Mouse (Mus musculus) small intestine, adult 2 months (tissue): Measurements from ENCODE around the gene Lrrn4cl. TPM values are rescaled to one million over a fixed set of nuclear protein-coding genes. Genes with fewer than 3 reads are reported as not detected.
A peak's percentile ranks its signal among the peaks of the same experiment; 100 is the strongest.

Experiments used
- H3K27ac ChIP-seq: fragments of 200-500 bp; 2 replicates; pipeline ENCODE4 v1.5.1; 2012; ENCODE audit warnings: low read depth, low read length, control low read depth, inconsistent platforms; ENCODE audit not compliant: insufficient read depth
- H3K27me3 ChIP-seq: fragments of 200-500 bp; 2 replicates; pipeline ENCODE4 v1.6.1; 2012; ENCODE audit warnings: mild to moderate bottlenecking, moderate library complexity, low read length, inconsistent platforms; ENCODE audit not compliant: control insufficient read depth, insufficient read depth
- H3K36me3 ChIP-seq: fragments of 200-500 bp; 2 replicates; pipeline ENCODE4 v1.6.1; 2012; ENCODE audit warnings: mild to moderate bottlenecking, low read length, control low read depth, inconsistent platforms; ENCODE audit not compliant: control insufficient read depth, insufficient read depth
- H3K4me1 ChIP-seq: fragments of 200-500 bp; 2 replicates; pipeline ENCODE4 v1.6.1; 2012; ENCODE audit warnings: low read length, inconsistent platforms, mixed read lengths; ENCODE audit not compliant: control insufficient read depth, insufficient read depth, insufficient read length
- H3K4me3 ChIP-seq: fragments of 200-500 bp; 2 replicates; pipeline ENCODE4 v1.5.1; 2012; ENCODE audit warnings: low read depth, mild to moderate bottlenecking, control low read depth, inconsistent platforms, low read length, moderate library complexity
- CTCF ChIP-seq: fragments of 200-500 bp; IDR thresholded peaks from 2 replicates; pipeline ENCODE4 v1.5.1; 2012; ENCODE audit warnings: low read depth, mild to moderate bottlenecking, control low read depth, inconsistent platforms, low read length, moderate library complexity, mixed read lengths; ENCODE audit not compliant: insufficient replicate concordance, insufficient read length; ENCODE audit errors: extremely low read depth
- POLR2A ChIP-seq: fragments of 200-500 bp; IDR thresholded peaks from 2 replicates; pipeline ENCODE4 v1.6.1; 2012; ENCODE audit warnings: low read depth, mild to moderate bottlenecking, control low read depth, inconsistent platforms, low read length, moderate library complexity
- WGBS: fragments of 180-500 bp; shearing (Covaris S2); methylation state at CpG from one replicate; pipeline ENCODE4 v1.1.7; 2018; 5-methylcytosine and 5-hydroxymethylcytosine counted together
- polyA plus RNA-seq: library from polyadenylated mRNA; depleted of rRNA; stranded (reverse); fragments of >200 nt; gene quantifications from 2 replicates; pipeline ENCODE4 v1.2.3, GENCODE M21; 2012

Lrrn4cl gene
- polyA plus RNA-seq, 1 experiment: 0.11 TPM

GRCm38 (mm10) chr19:8870838-8871237, 20.3 kb downstream of the Lrrn4cl start:
- Histone ChIP-seq H3K4me1 (peaks cover 11% of the 10 kb centered on the region; the same call in 1 of the 2 replicates), H3K36me3 (peaks cover 21% of the 10 kb centered on the region), H3K27ac (peak overlapping the region; percentile 52), H3K27me3 (no peaks in the 10 kb centered on the region), H3K4me3 (peak overlapping the region; percentile 87)
- TF ChIP-seq CTCF: no peak
- TF ChIP-seq POLR2A: no peak
- WGBS: 11% methylated on average over 9 of the region's 9 CpGs

GRCm38 (mm10) chr19:8871267-8872186, 21.0 kb downstream of the Lrrn4cl start, which contains the start of gene Ubxn1:
Ubxn1 (plus strand) TSS chr19:8871496.
- Histone ChIP-seq H3K4me1 (peaks cover 11% of the 10 kb centered on the region; the same call in 1 of the 2 replicates), H3K27ac (peak within 1 kb of the TSS; percentile 68), H3K4me3 (peak within 1 kb of the TSS; percentile 87), H3K27me3 (no peaks in the 10 kb centered on the region), H3K36me3 (peaks cover 26% of the 10 kb centered on the region)
- TF ChIP-seq CTCF: no peak
- peak; percentile 81 for TF ChIP-seq POLR2A
- WGBS: under 1% methylated on average over 57 of the region's 59 CpGs

- TF ChIP-seq CTCF (no peak), POLR2A (no peak)
- WGBS: 38% methylated on average over 10 of the region's 10 CpGs
- H3K4me1 ChIP-seq: peaks cover 11% of the 10 kb centered on the region; the same call in 1 of the 2 replicates
- H3K27ac ChIP-seq: peak overlapping the region; percentile 68; the same call in 1 of the 2 replicates
- H3K36me3 ChIP-seq: peaks cover 26% of the 10 kb centered on the region
- H3K27me3 ChIP-seq: no peaks in the 10 kb centered on the region
- peak overlapping the region; percentile 87 for H3K4me3 ChIP-seq
Measured at GRCm38 (mm10) chr19:8872266-8872840, 21.8 kb downstream of the Lrrn4cl start.

- Histone ChIP-seq H3K27me3 (no peaks in the 10 kb centered on the region), H3K4me1 (peaks cover 8% of the 10 kb centered on the region; the same call in 1 of the 2 replicates), H3K27ac (no peak overlapping the region), H3K4me3 (no peak overlapping the region), H3K36me3 (peaks cover 28% of the 10 kb centered on the region)
- TF ChIP-seq POLR2A (no peak), CTCF (no peak)
- 90% methylated on average over 7 of the region's 7 CpGs for WGBS
Measured at GRCm38 (mm10) chr19:8875031-8875430, 24.5 kb downstream of the Lrrn4cl start.

GRCm38 (mm10) chr19:8880311-8881033, 29.9 kb downstream of the Lrrn4cl start, which contains the start of gene Uqcc3:
Uqcc3 (minus strand) TSS chr19:8880923.
- Histone ChIP-seq H3K4me3 (peak within 1 kb of the TSS; percentile 84), H3K36me3 (peaks cover 9% of the 10 kb centered on the region), H3K27ac (peak within 1 kb of the TSS; percentile 45), H3K27me3 (no peaks in the 10 kb centered on the region), H3K4me1 (no peaks in the 10 kb centered on the region)
- under 1% methylated on average over 42 of the region's 42 CpGs for WGBS
- no peak for TF ChIP-seq CTCF
- peak; percentile 82; the same call in 1 of the 2 replicates for TF ChIP-seq POLR2A

- TF ChIP-seq POLR2A (no peak), CTCF (no peak)
- no peak overlapping the region for H3K27ac ChIP-seq
- H3K4me3 ChIP-seq: peak overlapping the region; percentile 84
- H3K4me1 ChIP-seq: no peaks in the 10 kb centered on the region
- H3K27me3 ChIP-seq: no peaks in the 10 kb centered on the region
- WGBS: 4% methylated on average over 3 of the region's 3 CpGs
- peaks cover 5% of the 10 kb centered on the region for H3K36me3 ChIP-seq
Measured at GRCm38 (mm10) chr19:8881034-8881392, 30.4 kb downstream of the Lrrn4cl start.

- 70% methylated on average over 3 of the region's 3 CpGs for WGBS
- H3K27ac ChIP-seq: no peak within 1 kb of the TSS
- no peaks in the 10 kb centered on the region for H3K36me3 ChIP-seq
- H3K4me3 ChIP-seq: no peak within 1 kb of the TSS
- H3K4me1 ChIP-seq: no peaks in the 10 kb centered on the region; the same call in 1 of the 2 replicates
- TF ChIP-seq CTCF (no peak), POLR2A (no peak)
- no peaks in the 10 kb centered on the region for H3K27me3 ChIP-seq
Measured at GRCm38 (mm10) chr19:8883616-8884015, 33.0 kb downstream of the Lrrn4cl start, which contains the start of the genes Lbhd1 and Gm49403. Lbhd1 (plus strand) TSS chr19:8883732. Gm49403 (plus strand) TSS chr19:8883930.
